Mouse (Mus musculus) heart, embryonic 16.5 days (tissue): ENCODE data around the gene Glo1. TPM values are rescaled to one million over a fixed set of nuclear protein-coding genes. Genes with fewer than 3 reads are reported as not detected.
A peak's percentile ranks its signal among the peaks of the same experiment; 100 is the strongest.

Experiments
- ATAC-seq: fragments of 200-750 bp; cut with Nextera tagmentation; replicated peaks from 2 replicates; pipeline ENCODE4 v1.8.0; 2017; ENCODE audit warnings: moderate number of reproducible peaks; ENCODE audit not compliant: insufficient read depth, low FRiP score; ENCODE audit errors: extremely low read depth
- H3K27ac ChIP-seq: fragments of 300-500 bp; sonication (generic); 2 replicates; pipeline ENCODE4 v1.5.1; 2014; ENCODE audit warnings: mild to moderate bottlenecking, low read length, control low read depth, moderate library complexity
- H3K27me3 ChIP-seq: fragments of 300-500 bp; sonication (generic); 2 replicates; pipeline ENCODE4 v1.6.1; 2014; ENCODE audit warnings: low read length, mixed read lengths; ENCODE audit not compliant: control insufficient read depth, insufficient read depth
- H3K36me3 ChIP-seq: fragments of 300-500 bp; sonication (generic); 2 replicates; pipeline ENCODE4 v1.6.1; 2014; ENCODE audit not compliant: control insufficient read depth, insufficient read depth
- H3K4me1 ChIP-seq: fragments of 300-500 bp; sonication (generic); 2 replicates; pipeline ENCODE4 v1.6.1; 2014; ENCODE audit warnings: low read length, mixed read lengths; ENCODE audit not compliant: control insufficient read depth, insufficient read depth
- H3K4me2 ChIP-seq: fragments of 300-500 bp; sonication (generic); 2 replicates; pipeline ENCODE4 v1.6.1; 2014; ENCODE audit warnings: low read depth, mild to moderate bottlenecking, control low read depth, low read length
- H3K4me3 ChIP-seq: fragments of 300-500 bp; sonication (generic); 2 replicates; pipeline ENCODE4 v1.5.1; 2014; ENCODE audit warnings: mild to moderate bottlenecking, control low read depth, low read length
- H3K9ac ChIP-seq: fragments of 300-500 bp; sonication (generic); 2 replicates; pipeline ENCODE4 v1.6.1; 2014; ENCODE audit warnings: low read length, control low read depth
- H3K9me3 ChIP-seq: fragments of 300-500 bp; sonication (generic); replicated peaks from 2 replicates; pipeline ENCODE4 v1.6.1; 2016; ENCODE audit warnings: low read length; ENCODE audit not compliant: control insufficient read depth
- WGBS: fragments of 180-500 bp; shearing (Covaris S2); extraction: QIAGEN DNeasy Blood & Tissue Kit; methylation state at CpG from one replicate; pipeline ENCODE4 v1.1.7; 2014; 5-methylcytosine and 5-hydroxymethylcytosine counted together
- polyA plus RNA-seq: library from polyadenylated mRNA; unstranded; fragments of >200 nt; fragmentation: Nextera tagmentation; extraction: Ambion mirVana; gene quantifications from 2 replicates; pipeline ENCODE4 v1.2.1, GENCODE M21; 2015

The Glo1 gene
- polyA plus RNA-seq, 1 experiment from 2014 or later, result 198 TPM

- H3K27me3 ChIP-seq, result no peaks in the 10 kb centered on the region
- H3K36me3 ChIP-seq, result no peaks in the 10 kb centered on the region
- H3K9me3 ChIP-seq, result no peaks in the 10 kb centered on the region
- ATAC-seq, result peak; percentile 71; the same call in 1 of the 2 replicates
- peak overlapping the region; percentile 83 for H3K27ac ChIP-seq
- H3K4me1 ChIP-seq, result peaks cover 27% of the 10 kb centered on the region
- peak overlapping the region; percentile 12 for H3K9ac ChIP-seq
- 32% methylated on average over 9 of the region's 9 CpGs for WGBS
- peak overlapping the region; percentile 31; the same call in 1 of the 2 replicates for H3K4me2 ChIP-seq
- no peak overlapping the region for H3K4me3 ChIP-seq
Observed at GRCm38 (mm10) chr17:30549899-30550773, 76.5 kb downstream of the Glo1 start.

- WGBS, result 20% methylated on average over 8 of the region's 8 CpGs
- Histone ChIP-seq H3K9me3 (no peaks in the 10 kb centered on the region), H3K4me1 (peaks cover 27% of the 10 kb centered on the region), H3K27ac (peak overlapping the region; percentile 49; the same call in 1 of the 2 replicates), H3K4me3 (no peak overlapping the region), H3K36me3 (no peaks in the 10 kb centered on the region), H3K27me3 (no peaks in the 10 kb centered on the region), H3K9ac (no peak overlapping the region), H3K4me2 (no peak overlapping the region)
- ATAC-seq, result peak; percentile 74
Observed at GRCm38 (mm10) chr17:30539098-30539497, 87.6 kb downstream of the Glo1 start.

GRCm38 (mm10) chr17:30536651-30537050 lies 90.0 kb downstream of the Glo1 start:
- Histone ChIP-seq H3K9ac (no peak overlapping the region), H3K27me3 (no peaks in the 10 kb centered on the region), H3K4me3 (no peak overlapping the region), H3K27ac (no peak overlapping the region), H3K4me2 (no peak overlapping the region), H3K36me3 (no peaks in the 10 kb centered on the region), H3K4me1 (peaks cover 19% of the 10 kb centered on the region), H3K9me3 (no peaks in the 10 kb centered on the region)
- no peak for ATAC-seq
- 78% methylated on average over 5 of the region's 5 CpGs for WGBS

Other genes with a start within 250 kb of the Glo1 start
- 38.9 and 41.2 TPM in 2 replicates for gene Btbd9, start 50.4 kb downstream of the Glo1 start, polyA plus RNA-seq
- 1.9 and 2.9 TPM in 2 replicates for gene Dnah8, start 2.5 kb downstream of the Glo1 start, polyA plus RNA-seq